Mouse (Mus musculus) CD4-positive, CD25-positive, alpha-beta regulatory T cell, adult 4 months (primary cell): Measurements from ENCODE around the gene Aspm. TPM values are rescaled to one million over a fixed set of nuclear protein-coding genes. Genes with fewer than 3 reads are reported as not detected.

Experiments
- ATAC-seq: one replicate; pipeline ENCODE4 v1.8.0; 2017
- polyA plus RNA-seq, 2 experiments: library from polyadenylated mRNA; unstranded; fragments of 100-300 nt; shearing (Covaris generic); gene quantifications; one replicate each; pipeline ENCODE4 v1.2.1; 2017

Aspm gene
- polyA plus RNA-seq, 2 experiments from 2014 or later: 0.56 to 2.0 TPM

- ATAC-seq: no peak
These were observed 60.0 kb downstream of the Aspm start for GRCm38 (mm10) chr1:139514556-139514955.

Other genes starting within 250 kb of the Aspm start
- gene Crb1, start 77.7 kb upstream of the Aspm start, polyA plus RNA-seq: not detected
- gene Zbtb41, start 32.5 kb upstream of the Aspm start, polyA plus RNA-seq: 1 to 10 TPM; 3.4 to 3.7 TPM
- gene F13b, start 46.9 kb downstream of the Aspm start, polyA plus RNA-seq: not detected
- not detected for gene Cfhr1, start 105.5 kb downstream of the Aspm start, polyA plus RNA-seq